Mouse (Mus musculus): Measurements from ENCODE around the gene Tex2.
"Not testable (repeated sequence)": the region's sequence is repeated elsewhere in the genome, so short reads cannot be mapped to it uniquely, and the experiment has no call there.

The Tex2 gene

GRCm38 (mm10) chr11:106580468-106580867 lies 32.8 kb downstream of the Tex2 start:
- peak; percentile 65 for DNase-seq (ENCODE audit: extremely low read depth, insufficient read length, low spot score)

GRCm38 (mm10) chr11:106579957-106580356 lies 33.3 kb downstream of the Tex2 start:
- DNase-seq (ENCODE audit: extremely low read depth, insufficient read length, low spot score) = no peak

DNA sequence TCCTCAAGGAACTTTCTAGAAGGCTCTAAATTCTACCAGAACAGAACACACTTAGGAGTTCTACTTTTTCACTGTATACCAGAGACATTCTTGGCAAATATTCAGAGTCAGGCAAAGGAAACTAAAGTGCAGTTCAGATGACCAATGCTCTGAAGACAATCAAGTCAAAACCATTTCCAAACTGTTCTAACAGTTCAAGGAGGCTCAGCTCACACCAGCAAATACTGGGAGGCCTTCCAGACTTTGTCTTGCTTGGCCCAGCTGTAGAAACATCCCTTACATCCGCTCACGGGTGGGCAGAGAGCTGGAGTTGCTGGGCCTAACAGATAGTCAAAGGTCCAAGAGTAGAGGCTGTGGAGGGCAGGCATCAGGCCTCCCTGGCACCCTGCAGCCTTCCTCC lies 34.1 kb downstream of the Tex2 start:
- DNase-seq (ENCODE audit: extremely low read depth, insufficient read length, low spot score) = no peak

DNA sequence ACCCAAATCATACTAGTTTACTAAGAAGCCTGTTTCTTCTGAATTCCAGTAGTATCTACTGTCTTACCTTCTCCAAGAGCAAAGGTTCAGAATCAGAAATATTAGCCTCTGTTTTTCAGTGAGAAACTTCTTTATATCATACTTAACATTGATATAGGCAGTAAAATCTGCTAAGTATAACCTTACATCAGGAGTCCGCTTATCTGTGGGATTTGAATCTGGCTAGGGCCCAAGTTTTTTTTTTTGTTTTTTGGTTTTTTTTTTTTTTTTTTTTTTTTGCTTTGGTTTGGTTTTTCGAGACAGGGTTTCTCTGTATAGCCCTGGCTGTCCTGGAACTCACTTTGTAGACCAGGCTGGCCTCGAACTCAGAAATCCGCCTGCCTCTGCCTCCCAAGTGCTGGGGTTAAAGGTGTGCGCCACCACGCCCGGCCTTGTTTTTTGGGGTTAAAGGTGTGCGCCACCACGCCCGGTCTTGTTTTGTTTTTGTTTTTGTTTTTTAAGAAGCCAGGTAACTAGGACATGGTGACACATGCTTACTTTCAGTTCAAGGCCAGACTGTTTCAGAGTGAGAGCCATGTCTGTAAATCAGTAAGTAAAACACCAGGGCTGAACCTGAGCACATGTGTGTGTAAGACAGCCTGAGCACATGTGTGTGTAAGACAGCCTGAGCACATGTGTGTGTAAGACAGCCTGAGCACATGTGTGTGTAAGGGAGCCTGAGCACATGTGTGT lies 35.4 kb downstream of the Tex2 start:
- not testable (repeated sequence) for DNase-seq (ENCODE audit: extremely low read depth, insufficient read length, low spot score)

DNA sequence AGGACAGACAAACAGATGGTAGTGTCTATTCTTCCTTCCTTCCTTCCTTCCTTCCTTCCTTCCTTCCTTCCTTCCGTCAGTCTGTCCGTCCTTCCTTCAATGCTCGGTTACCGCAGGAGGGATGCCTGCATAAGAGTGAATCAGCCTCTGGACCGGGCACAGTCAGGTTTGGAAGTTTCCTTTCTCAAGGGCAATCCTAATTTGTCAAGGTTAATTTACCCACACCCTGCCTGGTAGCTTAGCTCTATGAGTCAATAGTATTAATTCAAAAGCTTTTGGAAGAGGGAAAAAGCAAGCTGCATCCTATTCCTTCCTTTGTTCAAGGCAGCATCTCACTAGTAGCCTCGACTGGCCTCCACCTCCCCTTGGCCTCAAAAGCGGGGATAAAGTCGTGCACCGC lies 38.8 kb downstream of the Tex2 start:
- DNase-seq (ENCODE audit: extremely low read depth, insufficient read length, low spot score) = no peak

DNA sequence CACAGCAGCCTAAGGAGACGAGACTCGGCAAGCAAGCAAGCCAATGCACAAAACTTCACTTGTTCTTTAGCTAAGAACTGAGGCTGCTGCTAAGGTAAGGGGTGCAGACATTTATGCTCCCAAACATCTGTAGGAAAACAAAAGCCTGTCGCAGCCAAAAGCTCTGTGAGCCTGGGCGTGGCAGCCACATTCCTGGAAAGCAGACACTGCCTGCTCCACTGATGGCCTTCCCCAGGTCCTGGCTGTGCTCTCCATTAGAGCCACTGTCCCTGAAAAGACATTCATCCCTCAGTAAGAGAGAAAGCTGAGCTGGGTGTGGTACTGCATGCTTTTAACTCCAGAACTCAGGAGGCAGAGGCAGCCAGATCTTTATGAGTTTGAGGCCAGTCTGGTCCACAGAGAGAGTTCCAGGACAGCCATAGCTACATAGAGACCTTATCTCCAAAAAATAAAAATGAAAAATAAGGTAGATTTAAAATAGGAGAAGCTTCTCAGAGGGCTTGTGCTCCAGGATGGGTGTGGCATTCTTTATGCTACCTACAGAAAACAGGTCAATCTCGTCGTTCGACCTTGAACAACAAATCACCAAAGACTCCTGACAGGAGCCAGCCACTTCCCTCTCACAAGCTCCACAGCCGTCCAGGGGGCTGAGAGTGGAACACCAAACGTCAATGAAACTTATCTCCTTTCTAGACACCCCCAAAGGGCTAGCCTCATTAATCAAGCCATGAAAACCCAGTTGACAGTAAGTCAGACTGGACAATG lies 39.6 kb downstream of the Tex2 start:
- no peak for DNase-seq (ENCODE audit: extremely low read depth, insufficient read length, low spot score)

DNA sequence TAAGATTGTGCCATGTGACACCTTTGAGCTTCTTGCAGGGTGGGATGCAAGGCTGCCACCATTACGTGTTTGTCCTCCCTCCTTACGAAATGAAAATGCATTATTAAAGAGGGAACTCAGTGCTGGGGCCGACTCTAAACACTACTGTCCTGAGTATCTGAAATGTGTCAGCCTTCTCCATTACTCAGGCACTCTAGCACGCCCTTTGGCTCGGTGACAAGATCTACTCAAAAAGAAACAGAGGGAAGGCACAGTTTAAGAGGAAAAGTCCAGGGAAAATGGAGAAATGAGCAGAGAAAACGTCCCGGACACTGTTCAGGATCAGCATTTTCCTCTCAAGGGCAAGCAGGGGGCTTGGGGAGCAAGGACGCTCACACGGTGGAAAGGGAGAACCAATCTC lies 40.3 kb downstream of the Tex2 start:
- DNase-seq (ENCODE audit: extremely low read depth, insufficient read length, low spot score) = no peak

GRCm38 (mm10) chr11:106572020-106572782 lies 41.0 kb downstream of the Tex2 start:
- DNase-seq (ENCODE audit: extremely low read depth, insufficient read length, low spot score) = peak; percentile 47

GRCm38 (mm10) chr11:106571026-106571983 lies 41.9 kb downstream of the Tex2 start:
- no peak for DNase-seq (ENCODE audit: extremely low read depth, insufficient read length, low spot score)

DNA sequence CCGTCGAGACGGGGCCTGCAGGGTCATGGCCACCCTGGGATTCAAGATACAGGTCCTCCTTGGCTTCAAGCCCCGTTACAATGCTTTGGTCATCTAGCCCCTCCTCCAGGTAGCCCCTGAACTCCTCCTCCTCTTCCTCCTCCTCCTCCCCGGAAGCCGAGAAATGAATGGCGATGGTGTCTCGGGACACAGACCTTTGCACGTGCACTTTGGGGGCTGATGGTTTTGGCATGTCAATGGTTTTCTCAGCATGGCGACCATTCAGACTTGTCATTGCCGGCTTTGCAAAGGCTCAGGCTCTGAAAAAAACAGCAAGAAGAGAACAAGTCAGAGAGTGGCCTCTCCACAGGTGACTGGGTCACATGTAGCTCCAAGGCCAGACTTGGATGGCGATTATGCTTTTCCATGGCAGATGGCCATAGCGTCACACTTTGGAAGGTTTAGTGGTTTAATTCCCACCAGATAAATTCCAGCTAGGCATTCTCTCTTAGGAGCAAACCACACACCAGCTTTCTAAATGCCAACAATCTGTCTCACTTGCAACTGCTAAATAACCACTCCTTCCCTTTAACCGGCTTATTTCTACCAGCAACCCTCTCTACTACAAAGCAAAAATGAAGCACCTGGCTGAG lies 44.8 kb downstream of the Tex2 start:
- no peak for DNase-seq (ENCODE audit: extremely low read depth, insufficient read length, low spot score)

GRCm38 (mm10) chr11:106566040-106566785 lies 47.0 kb downstream of the Tex2 start:
- no peak for DNase-seq (ENCODE audit: extremely low read depth, insufficient read length, low spot score)

DNA sequence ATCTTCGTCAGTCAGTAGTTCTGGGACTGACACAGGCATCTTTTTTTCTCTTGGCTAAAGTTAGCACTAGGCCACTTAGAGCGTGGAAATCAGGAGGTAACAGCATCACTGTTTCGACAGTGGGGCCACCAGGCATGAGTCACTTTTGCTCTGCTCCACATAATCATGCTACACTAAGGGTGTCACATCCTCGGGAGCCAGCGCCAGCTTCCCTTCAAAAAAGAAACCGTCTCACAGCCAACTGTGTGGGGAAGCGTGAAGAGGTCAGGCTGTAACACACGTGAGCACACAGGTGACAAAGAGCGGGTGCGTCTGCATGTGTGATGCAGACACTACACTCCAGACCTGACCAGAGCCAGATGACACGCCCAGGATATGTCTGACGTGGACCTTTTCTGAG lies 49.0 kb downstream of the Tex2 start:
- peak; percentile 68 for DNase-seq (ENCODE audit: extremely low read depth, insufficient read length, low spot score)

- no peak for DNase-seq (ENCODE audit: extremely low read depth, insufficient read length, low spot score)
These were observed 50.5 kb downstream of the Tex2 start for GRCm38 (mm10) chr11:106562707-106563106.

- no peak for DNase-seq (ENCODE audit: extremely low read depth, insufficient read length, low spot score)
These were observed 53.5 kb downstream of the Tex2 start for GRCm38 (mm10) chr11:106559773-106560172.

DNA sequence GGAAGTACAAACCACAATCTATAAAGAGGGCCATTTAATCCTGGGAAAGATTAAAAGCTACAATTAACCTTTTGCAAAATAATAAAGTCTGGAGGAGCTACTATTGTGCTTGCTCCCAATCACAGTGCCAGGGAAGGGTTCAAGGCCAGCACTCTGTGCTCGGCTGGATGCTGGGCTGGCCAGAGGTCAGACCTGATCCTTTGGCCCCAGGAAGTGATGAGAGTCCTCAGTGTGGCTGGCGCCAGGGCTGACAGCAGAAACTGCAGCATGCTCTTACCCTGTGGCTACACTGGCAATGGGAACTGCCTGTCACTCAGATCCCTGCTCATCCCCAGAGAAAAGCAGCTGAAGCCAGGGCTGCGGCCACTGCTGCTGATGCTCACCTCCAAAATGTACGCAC lies 55.2 kb downstream of the Tex2 start:
- DNase-seq (ENCODE audit: extremely low read depth, insufficient read length, low spot score) = no peak

DNA sequence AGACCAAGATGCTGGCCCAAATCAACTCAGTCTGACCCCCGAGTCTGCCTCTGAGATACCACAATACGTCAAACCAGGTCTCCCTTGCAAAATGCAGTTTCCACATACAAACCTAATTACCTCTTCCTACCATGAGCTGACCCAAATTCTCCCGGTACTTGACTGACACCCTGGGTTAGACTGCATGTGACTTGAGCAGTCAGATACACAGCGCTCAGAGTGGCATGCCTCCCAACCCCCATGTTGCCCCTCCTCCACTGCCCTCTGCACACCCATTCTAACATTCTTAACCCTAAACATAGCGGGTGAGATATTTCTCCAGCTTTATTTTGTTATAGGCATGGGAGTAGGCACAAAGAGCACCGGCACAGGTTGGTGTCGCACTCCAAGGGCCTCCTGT lies 55.8 kb downstream of the Tex2 start:
- DNase-seq (ENCODE audit: extremely low read depth, insufficient read length, low spot score) = no peak

GRCm38 (mm10) chr11:106556689-106557088 lies 56.5 kb downstream of the Tex2 start:
- DNase-seq (ENCODE audit: extremely low read depth, insufficient read length, low spot score) = no peak

DNA sequence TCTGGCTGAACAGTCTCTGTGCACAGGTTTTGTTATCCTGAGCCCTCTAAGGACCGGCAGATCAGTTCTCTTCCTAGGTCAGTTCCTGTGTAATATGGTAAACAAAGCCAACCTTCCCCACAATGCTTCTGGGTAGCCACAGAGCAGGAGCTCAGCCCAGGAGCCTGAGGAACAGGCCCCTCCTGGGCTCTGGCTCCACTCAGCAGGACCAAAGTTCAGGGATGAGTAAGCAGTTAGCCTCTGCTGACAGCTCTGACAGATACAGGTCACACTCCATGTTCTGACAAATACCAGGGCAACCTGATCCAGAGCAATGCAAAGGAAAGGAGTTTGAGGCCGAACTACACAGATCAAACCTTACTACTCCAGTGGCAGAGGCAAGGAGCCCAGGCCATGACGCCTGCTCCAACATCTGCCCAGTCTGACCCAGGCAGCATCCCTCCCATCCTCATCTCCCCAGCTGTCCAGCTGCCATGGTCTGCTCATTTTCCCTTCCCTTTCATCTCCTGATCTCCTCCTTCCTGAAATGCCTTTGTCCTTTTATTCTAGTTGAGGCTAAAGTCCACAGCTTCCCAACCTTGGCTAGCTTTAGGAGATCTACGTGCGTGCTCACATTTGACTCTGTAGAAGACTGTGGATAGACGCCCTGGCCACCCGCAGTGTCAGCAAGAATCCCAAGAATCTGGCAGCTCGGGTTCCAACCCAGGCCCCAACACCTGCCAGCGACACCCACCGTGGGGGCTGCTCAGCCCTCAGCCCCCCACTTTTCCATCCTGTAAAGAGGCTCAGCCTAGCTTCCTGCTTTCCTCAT lies 57.2 kb downstream of the Tex2 start:
- DNase-seq (ENCODE audit: extremely low read depth, insufficient read length, low spot score) = no peak
